25 mouse cellular contexts compared by ENCODE assay signal in the genomic region with DNA sequence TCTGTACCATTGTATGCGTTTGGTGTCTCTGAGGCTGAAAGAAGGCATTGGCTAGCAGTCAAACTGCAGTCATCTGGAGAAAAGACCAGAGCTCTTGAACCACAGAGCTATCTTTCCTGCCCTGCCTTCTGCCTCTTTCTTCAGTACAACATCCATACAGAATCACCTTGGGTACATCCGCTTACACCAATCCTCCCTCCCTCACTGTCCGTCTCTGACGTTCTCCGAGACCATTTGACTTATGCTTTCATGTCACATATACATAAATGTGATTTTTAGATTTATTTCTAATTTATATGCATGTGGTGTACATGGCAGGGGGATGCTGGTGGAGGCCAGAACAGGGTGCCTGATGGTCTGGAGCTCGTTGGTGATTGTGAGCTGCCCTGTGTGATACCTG.
"Had no signal": no experiment of that assay in that cellular context is flagged by ENCODE, and none has a peak within 500 bp of the region (broad histone marks: within the 10 kb centered on the region; RNA-seq: fewer than 3 reads in every experiment).

No protein-coding gene starts in this region.

- H3K9me3 ChIP-seq: embryonic facial prominence, embryonic 10.5 days; embryonic facial prominence, embryonic 12.5 days; embryonic facial prominence, embryonic 13.5 days; embryonic facial prominence, embryonic 15.5 days; forebrain, embryonic 10.5 days; forebrain, embryonic 12.5 days; forebrain, embryonic 13.5 days; forebrain, embryonic 15.5 days had no signal

- H3K27me3 ChIP-seq: embryonic facial prominence, embryonic 12.5 days; embryonic facial prominence, embryonic 13.5 days; embryonic facial prominence, embryonic 15.5 days; forebrain, embryonic 12.5 days; forebrain, embryonic 13.5 days; forebrain, embryonic 15.5 days had no signal

- DNase-seq: cerebellum, adult 2 months; cerebellum, adult 8-10 months; cerebellum, adult 9-10 months; cerebellum, adult 9-11 months; cerebellum, postnatal 10 days; cerebellum, postnatal 14 days; cerebellum, postnatal 25 days; cerebellum, postnatal 36 days; embryo, embryonic 11 days; forebrain, postnatal 0 days; gastrocnemius, adult 2 months; gastrocnemius, postnatal 10 days; gastrocnemius, postnatal 14 days; gastrocnemius, postnatal 25 days; gastrocnemius, postnatal 36 days; heart, adult 2 months had no signal

- H3K4me3 ChIP-seq: embryonic facial prominence, embryonic 10.5 days; embryonic facial prominence, embryonic 12.5 days; embryonic facial prominence, embryonic 13.5 days; embryonic facial prominence, embryonic 15.5 days; erythroblast, embryonic 14.5 days; forebrain, embryonic 10.5 days; forebrain, embryonic 12.5 days; forebrain, embryonic 13.5 days; forebrain, embryonic 15.5 days; gastrocnemius, adult 2 months; heart, adult 2 months had no signal

- H3K27ac ChIP-seq: embryonic facial prominence, embryonic 10.5 days; embryonic facial prominence, embryonic 12.5 days; embryonic facial prominence, embryonic 13.5 days; embryonic facial prominence, embryonic 15.5 days; forebrain, embryonic 10.5 days; forebrain, embryonic 12.5 days; forebrain, embryonic 13.5 days; forebrain, embryonic 15.5 days; gastrocnemius, adult 2 months; heart, adult 2 months had no signal

- H3K36me3 ChIP-seq: embryonic facial prominence, embryonic 10.5 days; embryonic facial prominence, embryonic 12.5 days; embryonic facial prominence, embryonic 13.5 days; embryonic facial prominence, embryonic 15.5 days; forebrain, embryonic 10.5 days; forebrain, embryonic 12.5 days; forebrain, embryonic 15.5 days had no signal

- H3K4me1 ChIP-seq: embryonic facial prominence, embryonic 10.5 days; embryonic facial prominence, embryonic 12.5 days; embryonic facial prominence, embryonic 13.5 days; embryonic facial prominence, embryonic 15.5 days; forebrain, embryonic 10.5 days; forebrain, embryonic 12.5 days; forebrain, embryonic 13.5 days; forebrain, embryonic 15.5 days had no signal
